Mouse (Mus musculus): ENCODE data around the gene Fam241b.

Gene Fam241b

GRCm38 (mm10) chr10:62070636-62071035 is 73.1 kb downstream of the Fam241b start:
- DNase-seq (ENCODE audit: low read depth, low spot score): no peak

GRCm38 (mm10) chr10:62069946-62070345 is 73.8 kb downstream of the Fam241b start:
- no peak for DNase-seq (ENCODE audit: low read depth, low spot score)

GRCm38 (mm10) chr10:62069398-62069797 is 74.3 kb downstream of the Fam241b start:
- no peak for DNase-seq (ENCODE audit: low read depth, low spot score)

GRCm38 (mm10) chr10:62068532-62068931 is 75.2 kb downstream of the Fam241b start:
- no peak for DNase-seq (ENCODE audit: low read depth, low spot score)

GRCm38 (mm10) chr10:62066213-62066612 is 77.5 kb downstream of the Fam241b start:
- DNase-seq (ENCODE audit: low read depth, low spot score): no peak

GRCm38 (mm10) chr10:62062786-62063185 is 80.9 kb downstream of the Fam241b start:
- no peak for DNase-seq (ENCODE audit: low read depth, low spot score)

- no peak for DNase-seq (ENCODE audit: low read depth, low spot score)
These were observed 82.6 kb downstream of the Fam241b start for GRCm38 (mm10) chr10:62060969-62061678.

GRCm38 (mm10) chr10:62060224-62060913 is 83.4 kb downstream of the Fam241b start:
- no peak for DNase-seq (ENCODE audit: low read depth, low spot score)

GRCm38 (mm10) chr10:62058508-62059375 is 85.0 kb downstream of the Fam241b start:
- no peak for DNase-seq (ENCODE audit: low read depth, low spot score)
